Mouse (Mus musculus) ES-E14 (cell line): ENCODE results near the gene Wdr41.

Experiments
- CHD2 ChIP-seq: IDR thresholded peaks from 2 replicates; pipeline ENCODE4 v1.6.1; 2014; ENCODE audit warnings: mild to moderate bottlenecking, low read depth, low read length, inconsistent platforms
- HCFC1 ChIP-seq: IDR thresholded peaks from 2 replicates; pipeline ENCODE4 v1.6.1; 2012; ENCODE audit warnings: low read length, inconsistent platforms, borderline replicate concordance; ENCODE audit not compliant: insufficient read depth
- MAFK ChIP-seq: IDR thresholded peaks from 2 replicates; pipeline ENCODE4 v1.6.1; 2014; ENCODE audit warnings: mild to moderate bottlenecking, low read depth, low read length, inconsistent platforms; ENCODE audit not compliant: insufficient read depth
- ZC3H11A ChIP-seq: IDR thresholded peaks from 2 replicates; pipeline ENCODE4 v1.6.1; 2012; ENCODE audit warnings: low read depth, mild to moderate bottlenecking, inconsistent platforms, low read length, borderline replicate concordance
- ZNF384 ChIP-seq: IDR thresholded peaks from 2 replicates; pipeline ENCODE4 v1.6.1; 2012; ENCODE audit warnings: low read depth, low read length, inconsistent platforms

DNA sequence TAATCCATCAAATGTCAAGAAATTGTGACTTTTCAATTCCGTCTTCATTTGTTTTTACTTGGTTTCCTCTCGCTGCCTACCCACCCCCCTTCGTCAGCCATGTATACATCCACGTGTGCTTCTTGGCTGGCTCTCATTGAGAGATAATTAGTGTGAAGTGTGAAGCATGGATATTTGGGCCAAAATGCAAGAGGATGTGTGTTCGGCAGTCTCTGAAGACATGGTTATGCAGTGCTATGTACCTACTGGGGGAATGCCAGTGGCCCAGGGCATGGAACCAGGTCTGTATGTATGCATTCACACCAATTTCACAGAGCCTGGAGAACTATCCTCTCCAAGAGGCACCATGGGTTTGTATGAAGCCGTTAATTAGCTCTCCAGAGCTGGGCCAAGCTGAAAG, 54.7 kb downstream of the Wdr41 start:
- TF ChIP-seq ZNF384 (no peak), ZC3H11A (no peak), HCFC1 (no peak), CHD2 (no peak), MAFK (no peak)
